Mouse (Mus musculus) midbrain, embryonic 14.5 days (tissue): ENCODE results near the gene 9930021J03Rik. TPM values are rescaled to one million over a fixed set of nuclear protein-coding genes. Genes with fewer than 3 reads are reported as not detected.

Source experiments
- ATAC-seq: fragments of 200-750 bp; cut with Nextera tagmentation; 2 replicates; pipeline ENCODE4 v1.8.0; 2017; ENCODE audit warnings: moderate number of reproducible peaks, moderate library complexity; ENCODE audit not compliant: low FRiP score, low TSS enrichment
- DNase-seq: peaks from one replicate; pipeline ENCODE4 v3.0.0-alpha.2; 2015
- H3K27ac ChIP-seq: fragments of 300-500 bp; sonication (generic); replicated peaks from 2 replicates; pipeline ENCODE4 v1.5.1; 2014; ENCODE audit warnings: mild to moderate bottlenecking, low read depth, low read length, moderate library complexity
- H3K27me3 ChIP-seq: fragments of 300-500 bp; sonication (generic); 2 replicates; pipeline ENCODE4 v1.6.1; 2014; ENCODE audit warnings: low read length, control low read depth, mixed read lengths; ENCODE audit not compliant: control insufficient read depth, insufficient read depth
- H3K36me3 ChIP-seq: fragments of 300-500 bp; sonication (generic); 2 replicates; pipeline ENCODE4 v1.6.1; 2014; ENCODE audit warnings: low read length, control low read depth; ENCODE audit not compliant: control insufficient read depth, insufficient read depth
- H3K4me1 ChIP-seq: fragments of 300-500 bp; sonication (generic); 2 replicates; pipeline ENCODE4 v1.6.1; 2014; ENCODE audit warnings: mild to moderate bottlenecking, antibody characterized with exemption, low read length, control low read depth; ENCODE audit not compliant: control insufficient read depth, insufficient read depth
- H3K4me2 ChIP-seq: fragments of 300-500 bp; sonication (generic); 2 replicates; pipeline ENCODE4 v1.6.1; 2014; ENCODE audit warnings: mild to moderate bottlenecking, low read length, moderate library complexity
- H3K4me3 ChIP-seq: fragments of 300-500 bp; sonication (generic); replicated peaks from 2 replicates; pipeline ENCODE4 v1.5.1; 2014; ENCODE audit warnings: low read depth, low read length
- H3K9ac ChIP-seq: fragments of 300-500 bp; sonication (generic); replicated peaks from 2 replicates; pipeline ENCODE4 v1.6.1; 2014; ENCODE audit warnings: mild to moderate bottlenecking, low read length, moderate library complexity
- H3K9me3 ChIP-seq: fragments of 300-500 bp; sonication (generic); 2 replicates; pipeline ENCODE4 v1.6.1; 2016; ENCODE audit warnings: low read length, control low read depth, mixed read lengths; ENCODE audit not compliant: control insufficient read depth
- WGBS: fragments of 180-500 bp; shearing (Covaris S2); extraction: QIAGEN DNeasy Blood & Tissue Kit; methylation state at CpG from one replicate; pipeline ENCODE4 v1.1.7; 2014; 5-methylcytosine and 5-hydroxymethylcytosine counted together
- polyA plus RNA-seq: library from polyadenylated mRNA; unstranded; fragments of >200 nt; fragmentation: Nextera tagmentation; extraction: Ambion mirVana; gene quantifications from 2 replicates; pipeline ENCODE4 v1.2.1, GENCODE M21; 2014

The 9930021J03Rik gene
- polyA plus RNA-seq, 1 experiment from 2014 or later = 12.2 TPM

DNA sequence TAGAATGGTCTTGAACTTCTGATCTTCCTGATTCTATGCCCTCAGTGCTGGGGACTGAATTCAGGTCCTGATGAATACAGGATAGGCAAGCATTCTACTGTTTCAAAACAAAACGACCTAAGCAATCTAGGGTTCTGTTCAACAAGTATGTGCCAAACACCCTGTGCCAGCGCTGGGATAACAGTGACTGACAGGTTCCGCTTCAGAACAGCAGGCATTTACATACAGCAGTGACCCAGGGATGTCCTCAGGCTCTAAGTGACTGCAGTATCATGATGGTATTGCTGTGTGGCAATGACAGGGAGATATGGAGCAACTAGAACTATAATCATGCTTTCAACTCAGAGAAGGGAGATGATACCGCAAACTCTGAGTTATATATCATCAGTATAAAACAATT is 92.3 kb downstream of the 9930021J03Rik start:
- WGBS = 87% methylated on average over 4 of the region's 4 CpGs
- no peaks in the 10 kb centered on the region for H3K4me1 ChIP-seq
- no peak for DNase-seq
- peaks cover 28% of the 10 kb centered on the region for H3K36me3 ChIP-seq
- H3K9ac ChIP-seq = no peak overlapping the region
- H3K27ac ChIP-seq = no peak overlapping the region
- H3K4me3 ChIP-seq = no peak overlapping the region
- H3K9me3 ChIP-seq = no peaks in the 10 kb centered on the region
- H3K27me3 ChIP-seq = no peaks in the 10 kb centered on the region
- no peak overlapping the region for H3K4me2 ChIP-seq
- no peak for ATAC-seq

- 73% methylated on average over 3 of the region's 3 CpGs for WGBS
- no peaks in the 10 kb centered on the region for H3K36me3 ChIP-seq
- H3K27me3 ChIP-seq = no peaks in the 10 kb centered on the region
These were observed 96.3 kb downstream of the 9930021J03Rik start for GRCm38 (mm10) chr19:29709461-29709860.

DNA sequence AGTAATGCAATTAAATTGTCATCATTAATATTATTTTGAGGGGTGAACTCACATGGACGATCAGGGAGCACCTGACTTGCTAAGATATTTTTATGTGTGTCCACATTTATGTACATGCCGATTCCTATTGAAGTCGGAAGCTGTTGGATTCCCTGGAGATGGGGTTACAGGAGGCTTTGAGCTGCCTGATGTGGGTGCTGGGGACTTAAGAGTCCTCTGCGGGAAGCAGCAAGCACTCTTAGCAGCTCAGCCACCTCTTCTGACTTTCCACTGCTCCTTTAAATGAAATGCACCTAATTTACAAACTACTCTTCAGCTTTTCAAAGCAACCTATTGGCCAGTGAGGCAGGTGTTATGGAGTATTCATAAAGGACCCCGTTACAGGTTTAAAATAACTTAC is 97.3 kb downstream of the 9930021J03Rik start:
- Histone ChIP-seq H3K4me1 (no peaks in the 10 kb centered on the region), H3K27me3 (no peaks in the 10 kb centered on the region), H3K9me3 (no peaks in the 10 kb centered on the region), H3K9ac (no peak overlapping the region), H3K4me2 (no peak overlapping the region), H3K4me3 (no peak overlapping the region), H3K27ac (no peak overlapping the region), H3K36me3 (no peaks in the 10 kb centered on the region)
- 69% methylated on average over 5 of the region's 5 CpGs for WGBS
- DNase-seq (no peak), ATAC-seq (no peak)

More at GRCm38 (mm10) chr19:29709461-29709860, 96.3 kb downstream of the 9930021J03Rik start:
- no peak overlapping the region for H3K4me3 ChIP-seq
- H3K4me1 ChIP-seq = no peaks in the 10 kb centered on the region
- no peak overlapping the region for H3K4me2 ChIP-seq
- DNase-seq (no peak), ATAC-seq (no peak)
- no peak overlapping the region for H3K9ac ChIP-seq
- no peaks in the 10 kb centered on the region for H3K9me3 ChIP-seq
- no peak overlapping the region for H3K27ac ChIP-seq

DNA sequence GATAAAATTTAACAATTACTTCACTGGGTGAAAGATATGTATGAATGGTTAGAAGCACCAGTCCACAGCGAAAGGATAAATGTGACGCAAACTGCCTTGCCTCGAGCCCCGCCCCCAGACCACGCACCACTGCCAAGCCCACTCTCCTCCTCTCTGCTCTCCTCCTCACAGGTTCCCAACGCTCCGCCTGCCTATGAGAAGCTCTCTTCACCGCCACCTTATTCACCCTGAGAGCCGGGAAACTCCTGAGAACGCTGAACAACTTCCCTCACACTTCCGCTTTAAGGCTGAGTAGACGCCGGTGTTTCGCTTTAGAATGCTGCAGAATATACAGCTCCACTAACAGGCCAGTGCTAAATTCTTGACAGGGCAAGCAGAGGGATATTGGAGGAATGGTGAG is 97.8 kb downstream of the 9930021J03Rik start:
- Histone ChIP-seq H3K9me3 (no peaks in the 10 kb centered on the region), H3K9ac (no peak overlapping the region), H3K27ac (no peak overlapping the region), H3K4me3 (no peak overlapping the region), H3K27me3 (no peaks in the 10 kb centered on the region), H3K36me3 (no peaks in the 10 kb centered on the region), H3K4me1 (no peaks in the 10 kb centered on the region), H3K4me2 (no peak overlapping the region)
- WGBS = 68% methylated on average over 14 of the region's 14 CpGs
- DNase-seq (no peak), ATAC-seq (no peak)

- H3K27ac ChIP-seq = no peak overlapping the region
- H3K36me3 ChIP-seq = no peaks in the 10 kb centered on the region
- no peaks in the 10 kb centered on the region for H3K4me1 ChIP-seq
- WGBS = 91% methylated on average over 9 of the region's 9 CpGs
- ATAC-seq = no peak
- no peaks in the 10 kb centered on the region for H3K27me3 ChIP-seq
- H3K9ac ChIP-seq = no peak overlapping the region
- no peaks in the 10 kb centered on the region for H3K9me3 ChIP-seq
- no peak overlapping the region for H3K4me3 ChIP-seq
- DNase-seq = no peak
- H3K4me2 ChIP-seq = no peak overlapping the region
These were observed 98.4 kb downstream of the 9930021J03Rik start for GRCm38 (mm10) chr19:29707314-29707898.

- H3K36me3 ChIP-seq = no peaks in the 10 kb centered on the region
- no peaks in the 10 kb centered on the region for H3K4me1 ChIP-seq
- H3K27ac ChIP-seq = no peak overlapping the region
- no peak overlapping the region for H3K4me2 ChIP-seq
- no peak for DNase-seq
- no peak overlapping the region for H3K9ac ChIP-seq
- 95% methylated on average over 13 of the region's 13 CpGs for WGBS
- no peak overlapping the region for H3K4me3 ChIP-seq
- no peaks in the 10 kb centered on the region for H3K27me3 ChIP-seq
- ATAC-seq = no peak
- no peaks in the 10 kb centered on the region for H3K9me3 ChIP-seq
These were observed 101.4 kb downstream of the 9930021J03Rik start for GRCm38 (mm10) chr19:29704436-29704835.

GRCm38 (mm10) chr19:29701707-29702106 is 104.1 kb downstream of the 9930021J03Rik start:
- Histone ChIP-seq H3K36me3 (no peaks in the 10 kb centered on the region), H3K27me3 (no peaks in the 10 kb centered on the region), H3K4me3 (no peak overlapping the region), H3K4me1 (no peaks in the 10 kb centered on the region), H3K4me2 (no peak overlapping the region), H3K9ac (no peak overlapping the region), H3K27ac (no peak overlapping the region), H3K9me3 (no peaks in the 10 kb centered on the region)
- DNase-seq (no peak), ATAC-seq (no peak)
- WGBS = 66% methylated on average over 4 of the region's 4 CpGs

GRCm38 (mm10) chr19:29697245-29697874 is 108.4 kb downstream of the 9930021J03Rik start, which contains the start of gene Mlana:
Gene Mlana, plus strand, starts transcription at chr19:29697824.
- DNase-seq (no peak), ATAC-seq (no peak)
- Histone ChIP-seq H3K27me3 (no peaks in the 10 kb centered on the region), H3K36me3 (no peaks in the 10 kb centered on the region), H3K4me1 (no peaks in the 10 kb centered on the region), H3K4me3 (no peak within 1 kb of the TSS), H3K4me2 (no peak within 1 kb of the TSS), H3K27ac (no peak within 1 kb of the TSS), H3K9me3 (no peaks in the 10 kb centered on the region), H3K9ac (no peak within 1 kb of the TSS)
- WGBS = 66% methylated on average over 3 of the region's 3 CpGs

GRCm38 (mm10) chr19:29696840-29697239 is 108.9 kb downstream of the 9930021J03Rik start:
- Histone ChIP-seq H3K27ac (no peak overlapping the region), H3K4me1 (no peaks in the 10 kb centered on the region), H3K9ac (no peak overlapping the region), H3K4me3 (no peak overlapping the region), H3K36me3 (no peaks in the 10 kb centered on the region), H3K4me2 (no peak overlapping the region), H3K27me3 (no peaks in the 10 kb centered on the region), H3K9me3 (no peaks in the 10 kb centered on the region)
- ATAC-seq = no peak
- DNase-seq = no peak
